Mouse (Mus musculus): Measurements from ENCODE around the gene Spryd3. TPM values are rescaled to one million over a fixed set of nuclear protein-coding genes. Genes with fewer than 3 reads are reported as not detected.
"Not testable (repeated sequence)": the region's sequence is repeated elsewhere in the genome, so short reads cannot be mapped to it uniquely, and the experiment has no call there.

Gene Spryd3
- polyA plus RNA-seq, 1 experiment from 2014 or later, result 50.8 TPM

GRCm38 (mm10) chr15:102083028-102083427 is 53.0 kb downstream of the Spryd3 start:
- no peak for ATAC-seq (ENCODE audit: low FRiP score)

GRCm38 (mm10) chr15:102082148-102082547 is 53.9 kb downstream of the Spryd3 start:
- Histone ChIP-seq H3K9ac (no peak overlapping the region), H3K4me2 (no peak overlapping the region), H3K4me1 (replicated peaks) (0 out of 2 replicates have a peak, but pooled peaks cover 5% of the 10 kb centered on the region), H3K27ac (no peak overlapping the region), H3K27me3 (no peaks in the 10 kb centered on the region), H3K36me3 (peaks cover 50% of the 10 kb centered on the region), H3K4me3 (no peak overlapping the region), H3K9me3 (no peaks in the 10 kb centered on the region)
- WGBS, result 91% methylated on average over 4 of the region's 4 CpGs
- ATAC-seq (ENCODE audit: low FRiP score), result no peak

More at GRCm38 (mm10) chr15:102083028-102083427, 53.0 kb downstream of the Spryd3 start:
- H3K36me3 ChIP-seq, result peaks cover 59% of the 10 kb centered on the region
- H3K9ac ChIP-seq, result no peak overlapping the region
- no peaks in the 10 kb centered on the region for H3K27me3 ChIP-seq
- 86% methylated on average over 4 of the region's 4 CpGs for WGBS
- H3K4me3 ChIP-seq, result no peak overlapping the region
- 0 out of 2 replicates have a peak, but pooled peaks cover 5% of the 10 kb centered on the region for H3K4me1 ChIP-seq (replicated peaks)
- no peaks in the 10 kb centered on the region for H3K9me3 ChIP-seq
- H3K27ac ChIP-seq, result no peak overlapping the region
- H3K4me2 ChIP-seq, result no peak overlapping the region

DNA sequence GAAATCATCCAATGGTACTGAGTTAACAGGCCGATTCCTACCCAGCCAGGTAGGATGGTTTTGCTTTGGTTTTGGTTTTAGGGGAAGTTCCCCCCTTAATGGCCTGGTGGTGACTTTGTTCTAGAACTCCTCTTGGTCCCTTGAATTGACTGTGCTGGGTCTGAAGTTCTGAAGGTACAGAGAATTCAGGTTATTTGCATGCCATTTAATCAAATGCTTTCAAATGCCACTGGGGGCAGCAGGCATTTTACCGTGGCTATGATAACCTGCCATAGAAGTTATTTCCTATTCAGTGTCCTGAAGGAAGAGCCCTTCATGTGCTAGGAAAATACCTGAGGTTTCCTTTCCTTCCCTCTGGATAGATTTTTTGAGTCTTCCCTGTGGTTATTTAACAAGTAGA is 55.6 kb downstream of the Spryd3 start:
- WGBS, result 66% methylated on average over 2 of the region's 2 CpGs
- H3K27me3 ChIP-seq, result no peaks in the 10 kb centered on the region
- no peak overlapping the region for H3K27ac ChIP-seq
- H3K4me2 ChIP-seq, result no peak overlapping the region
- no peak overlapping the region for H3K4me3 ChIP-seq
- no peak overlapping the region for H3K9ac ChIP-seq
- no peaks in the 10 kb centered on the region for H3K9me3 ChIP-seq
- H3K4me1 ChIP-seq (replicated peaks), result peaks cover 14% of the 10 kb centered on the region
- H3K36me3 ChIP-seq, result peaks cover 34% of the 10 kb centered on the region
- ATAC-seq (ENCODE audit: low FRiP score), result no peak

DNA sequence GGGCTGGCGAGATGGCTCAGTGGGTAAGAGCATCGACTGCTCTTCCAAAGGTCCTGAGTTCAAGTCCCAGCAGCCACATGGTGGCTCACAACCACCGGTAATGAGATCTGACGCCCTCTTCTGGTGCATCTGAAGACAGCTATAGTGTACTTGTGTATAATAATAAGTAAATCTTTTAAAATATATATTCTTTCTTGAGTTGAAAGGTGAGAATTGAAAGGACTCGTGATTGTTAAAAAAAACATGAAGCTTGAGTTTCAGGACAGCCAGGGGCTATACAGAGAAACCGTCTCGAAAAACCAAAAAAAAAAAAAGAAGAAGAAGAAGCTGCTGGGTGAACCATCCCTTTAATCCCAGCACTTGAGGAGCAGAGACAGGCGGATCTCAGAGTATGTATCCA is 56.1 kb downstream of the Spryd3 start:
- ATAC-seq (ENCODE audit: low FRiP score); H3K4me3 ChIP-seq: not testable (repeated sequence)
- WGBS, result 83% methylated on average over 8 of the region's 8 CpGs

GRCm38 (mm10) chr15:102079221-102079620 is 56.8 kb downstream of the Spryd3 start:
- H3K27me3 ChIP-seq, result no peaks in the 10 kb centered on the region
- H3K36me3 ChIP-seq, result peaks cover 24% of the 10 kb centered on the region
- no peak overlapping the region for H3K4me2 ChIP-seq
- peaks cover 25% of the 10 kb centered on the region for H3K4me1 ChIP-seq (replicated peaks)
- no peaks in the 10 kb centered on the region for H3K9me3 ChIP-seq
- no peak overlapping the region for H3K9ac ChIP-seq
- no peak for ATAC-seq (ENCODE audit: low FRiP score)
- H3K27ac ChIP-seq, result no peak overlapping the region
- WGBS, result 82% methylated on average over 4 of the region's 4 CpGs
- no peak overlapping the region for H3K4me3 ChIP-seq

More for the DNA sequence above, 56.1 kb downstream of the Spryd3 start:
- not testable (repeated sequence) for H3K9me3 ChIP-seq, H3K27me3 ChIP-seq, H3K4me2 ChIP-seq, H3K27ac ChIP-seq, H3K9ac ChIP-seq
- Histone ChIP-seq H3K4me1 (replicated peaks) (peaks cover 19% of the 10 kb centered on the region), H3K36me3 (peaks cover 31% of the 10 kb centered on the region)

DNA sequence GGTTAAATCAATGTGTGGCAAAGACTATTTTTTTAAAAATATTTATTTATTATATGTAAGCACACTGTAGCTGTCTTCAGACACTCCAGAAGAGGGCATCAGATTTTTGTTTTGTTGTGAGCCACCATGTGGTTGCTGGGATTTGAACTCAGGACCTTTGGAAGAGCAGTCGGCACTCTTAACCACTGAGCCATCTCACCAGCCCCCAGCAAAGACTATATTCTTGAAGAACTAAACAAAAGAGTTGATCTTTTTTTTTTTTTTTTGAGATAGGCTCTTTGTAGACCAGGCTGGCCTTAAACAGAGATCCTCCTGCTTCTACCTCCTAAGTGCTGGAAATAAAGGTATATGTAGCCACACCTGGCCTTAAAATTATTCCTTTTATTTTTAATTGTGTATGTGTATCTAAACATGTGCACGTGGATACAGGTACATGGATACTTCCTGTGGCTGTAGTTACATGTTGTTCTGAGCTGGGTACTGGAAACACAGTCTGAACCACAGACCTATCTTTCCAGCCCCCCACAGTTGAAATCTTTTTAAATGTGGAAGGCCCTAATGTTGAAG is 58.8 kb downstream of the Spryd3 start:
- Histone ChIP-seq H3K4me3 (no peak overlapping the region), H3K4me1 (replicated peaks) (peaks cover 28% of the 10 kb centered on the region), H3K4me2 (no peak overlapping the region), H3K9ac (no peak overlapping the region), H3K36me3 (peaks cover 4% of the 10 kb centered on the region), H3K9me3 (no peaks in the 10 kb centered on the region), H3K27ac (no peak overlapping the region), H3K27me3 (no peaks in the 10 kb centered on the region)
- 95% methylated on average over 2 of the region's 2 CpGs for WGBS
- no peak for ATAC-seq (ENCODE audit: low FRiP score)

DNA sequence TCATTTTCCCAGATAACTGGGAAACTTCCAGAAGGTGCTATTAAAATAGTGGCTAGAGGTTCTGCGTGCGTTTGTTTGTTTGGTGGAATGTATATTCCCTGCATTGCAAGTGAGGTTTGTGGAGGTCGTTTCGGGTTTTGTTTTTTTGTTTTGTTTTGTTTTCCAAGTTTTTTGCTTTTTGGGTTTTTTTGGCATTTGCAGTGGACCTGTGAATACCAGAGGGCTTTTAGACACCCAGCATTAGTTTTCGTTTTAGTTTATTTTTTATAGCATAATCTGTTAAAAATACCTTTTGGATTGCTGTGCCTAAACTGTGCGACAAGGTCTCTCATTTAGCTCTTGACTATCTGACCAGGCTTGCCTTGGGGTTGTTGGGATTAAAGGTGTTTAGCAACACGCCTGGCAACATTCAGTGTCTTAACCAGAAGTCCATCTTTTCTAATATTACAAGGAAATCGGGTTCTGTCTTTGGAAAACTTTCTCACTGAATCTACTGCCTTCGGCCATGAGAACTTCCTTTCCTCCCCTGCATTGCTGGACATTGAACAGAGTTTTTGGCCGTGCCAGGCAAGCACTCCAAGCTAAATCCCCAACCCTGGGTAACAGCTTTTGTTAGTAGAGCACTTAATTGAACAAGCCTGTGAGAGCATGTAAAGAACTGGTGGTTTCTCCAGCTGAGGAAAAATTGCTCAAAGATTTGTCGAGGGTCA is 61.0 kb downstream of the Spryd3 start:
- no peaks in the 10 kb centered on the region for H3K9me3 ChIP-seq
- H3K27me3 ChIP-seq, result peaks cover 9% of the 10 kb centered on the region; the same call in 1 of the 2 replicates
- H3K36me3 ChIP-seq, result no peaks in the 10 kb centered on the region
- ATAC-seq (ENCODE audit: low FRiP score), result no peak
- peaks cover 24% of the 10 kb centered on the region for H3K4me1 ChIP-seq (replicated peaks)
- H3K9ac ChIP-seq, result peak overlapping the region; percentile 93
- peak overlapping the region; percentile 92 for H3K4me2 ChIP-seq
- peak overlapping the region; percentile 90 for H3K4me3 ChIP-seq
- 22% methylated on average over 11 of the region's 11 CpGs for WGBS
- H3K27ac ChIP-seq, result peak overlapping the region; percentile 98; the same call in 1 of the 2 replicates

GRCm38 (mm10) chr15:102074070-102074731 is 61.8 kb downstream of the Spryd3 start:
- Histone ChIP-seq H3K9ac (peak overlapping the region; percentile 93), H3K36me3 (no peaks in the 10 kb centered on the region), H3K4me2 (peak overlapping the region; percentile 92), H3K27ac (peak overlapping the region; percentile 98), H3K9me3 (no peaks in the 10 kb centered on the region), H3K4me3 (peak overlapping the region; percentile 90), H3K27me3 (peaks cover 12% of the 10 kb centered on the region), H3K4me1 (replicated peaks) (peaks cover 24% of the 10 kb centered on the region)
- ATAC-seq (ENCODE audit: low FRiP score), result peak; percentile 70
- under 1% methylated on average over 57 of the region's 57 CpGs for WGBS

GRCm38 (mm10) chr15:102073559-102074069 is 62.4 kb downstream of the Spryd3 start, which contains the start of gene Eif4b:
Gene Eif4b (plus strand): TSS chr15:102073773.
- peak; percentile 94 for ATAC-seq (ENCODE audit: low FRiP score)
- Histone ChIP-seq H3K4me3 (peak within 1 kb of the TSS; percentile 90), H3K9me3 (no peaks in the 10 kb centered on the region), H3K27ac (peak within 1 kb of the TSS; percentile 98), H3K4me1 (replicated peaks) (peaks cover 24% of the 10 kb centered on the region), H3K4me2 (peak within 1 kb of the TSS; percentile 92), H3K36me3 (no peaks in the 10 kb centered on the region), H3K9ac (peak within 1 kb of the TSS; percentile 93), H3K27me3 (peaks cover 16% of the 10 kb centered on the region)
- under 1% methylated on average over 52 of the region's 58 CpGs for WGBS

DNA sequence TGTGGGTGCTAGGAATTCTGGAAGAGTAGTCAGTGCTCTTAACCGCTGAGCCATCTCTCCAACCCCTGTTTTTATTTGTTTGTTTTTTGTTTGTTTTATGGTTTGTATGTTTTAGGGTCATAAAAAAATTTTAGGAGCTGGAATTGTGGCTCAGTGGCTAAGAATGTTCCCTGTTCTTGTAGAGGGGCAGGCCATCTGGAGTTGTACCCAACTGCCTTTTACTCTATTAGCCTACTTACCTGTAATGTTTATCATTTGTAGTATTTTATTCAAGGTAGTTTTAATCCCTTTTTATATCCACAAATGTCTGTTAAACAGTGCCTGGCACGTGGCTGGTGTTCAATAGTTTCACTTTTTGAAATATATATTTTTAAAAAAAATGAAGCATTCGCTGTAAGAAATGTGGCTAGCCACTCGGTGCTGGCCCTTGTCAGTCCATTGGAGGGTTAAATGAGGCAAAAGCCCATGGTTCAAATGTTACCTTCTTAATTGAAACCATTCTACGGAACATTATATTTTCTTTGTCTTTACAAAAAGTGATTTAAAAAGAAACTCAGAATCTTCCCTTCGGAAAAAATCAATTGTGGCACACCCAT is 63.0 kb downstream of the Spryd3 start:
- WGBS, result 17% methylated on average over 6 of the region's 6 CpGs
- Histone ChIP-seq H3K4me1 (replicated peaks) (peaks cover 24% of the 10 kb centered on the region), H3K9ac (peak overlapping the region; percentile 93; the same call in 1 of the 2 replicates), H3K4me3 (peak overlapping the region; percentile 90), H3K27me3 (peaks cover 19% of the 10 kb centered on the region), H3K4me2 (peak overlapping the region; percentile 53), H3K36me3 (no peaks in the 10 kb centered on the region), H3K9me3 (no peaks in the 10 kb centered on the region), H3K27ac (peak overlapping the region; percentile 98)
- peak; percentile 45 for ATAC-seq (ENCODE audit: low FRiP score)

GRCm38 (mm10) chr15:102070476-102071467 is 65.3 kb downstream of the Spryd3 start:
- Histone ChIP-seq H3K4me3 (no peak overlapping the region), H3K27me3 (peaks cover 39% of the 10 kb centered on the region), H3K9me3 (no peaks in the 10 kb centered on the region), H3K36me3 (no peaks in the 10 kb centered on the region), H3K9ac (no peak overlapping the region), H3K4me2 (no peak overlapping the region), H3K4me1 (replicated peaks) (peaks cover 18% of the 10 kb centered on the region), H3K27ac (no peak overlapping the region)
- ATAC-seq (ENCODE audit: low FRiP score), result no peak
- 71% methylated on average over 13 of the region's 13 CpGs for WGBS
